Mouse (Mus musculus): ENCODE measurements around the gene Nsd1. TPM values are rescaled to one million over a fixed set of nuclear protein-coding genes. Genes with fewer than 3 reads are reported as not detected.

Nsd1 gene
- polyA plus RNA-seq, 1 experiment from 2014 or later, result 52.7 TPM

- peak overlapping the region; percentile 98 for H3K9ac ChIP-seq
- H3K4me1 ChIP-seq (replicated peaks), result peaks cover 32% of the 10 kb centered on the region
- peaks cover 26% of the 10 kb centered on the region for H3K36me3 ChIP-seq
- no peaks in the 10 kb centered on the region for H3K9me3 ChIP-seq (replicated peaks)
- under 1% methylated on average over 44 of the region's 93 CpGs for WGBS
- ATAC-seq (ENCODE audit: insufficient number of reproducible peaks, low FRiP score), result peak; percentile 82
- peak overlapping the region; percentile 80 for H3K4me2 ChIP-seq
- H3K4me3 ChIP-seq, result peak overlapping the region; percentile 92
- H3K27me3 ChIP-seq (replicated peaks), result no peaks in the 10 kb centered on the region
- peak overlapping the region; percentile 100 for H3K27ac ChIP-seq (ENCODE audit: poor library complexity, severe bottlenecking)
Observed at GRCm38 (mm10) chr13:55211221-55212010, 1.8 kb downstream of the Nsd1 start.

GRCm38 (mm10) chr13:55212011-55212360, 2.4 kb downstream of the Nsd1 start:
- Histone ChIP-seq H3K9ac (peak overlapping the region; percentile 98), H3K4me1 (replicated peaks) (peaks cover 35% of the 10 kb centered on the region), H3K4me3 (peak overlapping the region; percentile 92), H3K36me3 (peaks cover 30% of the 10 kb centered on the region), H3K27ac (ENCODE audit: poor library complexity, severe bottlenecking) (peak overlapping the region; percentile 100), H3K27me3 (replicated peaks) (no peaks in the 10 kb centered on the region), H3K9me3 (replicated peaks) (no peaks in the 10 kb centered on the region), H3K4me2 (peak overlapping the region; percentile 80)
- ATAC-seq (ENCODE audit: insufficient number of reproducible peaks, low FRiP score), result peak; percentile 42
- WGBS, result 2% methylated on average over 9 of the region's 32 CpGs

GRCm38 (mm10) chr13:55212361-55213137, 3.0 kb downstream of the Nsd1 start:
- under 1% methylated on average over 56 of the region's 58 CpGs for WGBS
- ATAC-seq (ENCODE audit: insufficient number of reproducible peaks, low FRiP score), result no peak
- Histone ChIP-seq H3K36me3 (peaks cover 35% of the 10 kb centered on the region), H3K27ac (ENCODE audit: poor library complexity, severe bottlenecking) (peak overlapping the region; percentile 100), H3K4me2 (peak overlapping the region; percentile 80), H3K27me3 (replicated peaks) (no peaks in the 10 kb centered on the region), H3K9ac (peak overlapping the region; percentile 98), H3K9me3 (replicated peaks) (no peaks in the 10 kb centered on the region), H3K4me3 (peak overlapping the region; percentile 92), H3K4me1 (replicated peaks) (peaks cover 35% of the 10 kb centered on the region)

- Histone ChIP-seq H3K9ac (peak overlapping the region; percentile 98), H3K27ac (ENCODE audit: poor library complexity, severe bottlenecking) (peak overlapping the region; percentile 100), H3K36me3 (peaks cover 42% of the 10 kb centered on the region), H3K4me2 (peak overlapping the region; percentile 80), H3K9me3 (replicated peaks) (no peaks in the 10 kb centered on the region), H3K4me1 (replicated peaks) (peaks cover 39% of the 10 kb centered on the region), H3K4me3 (peak overlapping the region; percentile 92), H3K27me3 (replicated peaks) (no peaks in the 10 kb centered on the region)
- no peak for ATAC-seq (ENCODE audit: insufficient number of reproducible peaks, low FRiP score)
- 61% methylated on average over 10 of the region's 10 CpGs for WGBS
Observed at GRCm38 (mm10) chr13:55213138-55213806, 3.7 kb downstream of the Nsd1 start.

- ATAC-seq (ENCODE audit: insufficient number of reproducible peaks, low FRiP score), result no peak
- Histone ChIP-seq H3K4me2 (no peak overlapping the region), H3K27ac (ENCODE audit: poor library complexity, severe bottlenecking) (no peak overlapping the region), H3K9me3 (replicated peaks) (no peaks in the 10 kb centered on the region), H3K4me1 (replicated peaks) (0 out of 2 replicates have a peak, but pooled peaks cover 5% of the 10 kb centered on the region), H3K4me3 (no peak overlapping the region), H3K27me3 (replicated peaks) (no peaks in the 10 kb centered on the region), H3K9ac (no peak overlapping the region), H3K36me3 (peaks cover 74% of the 10 kb centered on the region)
- 96% methylated on average over 3 of the region's 3 CpGs for WGBS
Observed at GRCm38 (mm10) chr13:55224364-55224763, 14.8 kb downstream of the Nsd1 start.

GRCm38 (mm10) chr13:55230701-55231100, 21.1 kb downstream of the Nsd1 start:
- Histone ChIP-seq H3K9ac (no peak overlapping the region), H3K9me3 (replicated peaks) (no peaks in the 10 kb centered on the region), H3K4me2 (no peak overlapping the region), H3K27me3 (replicated peaks) (no peaks in the 10 kb centered on the region), H3K4me1 (replicated peaks) (no peaks in the 10 kb centered on the region), H3K4me3 (no peak overlapping the region), H3K27ac (ENCODE audit: poor library complexity, severe bottlenecking) (no peak overlapping the region), H3K36me3 (peaks cover 73% of the 10 kb centered on the region)
- ATAC-seq (ENCODE audit: insufficient number of reproducible peaks, low FRiP score), result no peak
- WGBS, result 86% methylated on average over 1 of the region's 1 CpGs

- no peak for ATAC-seq (ENCODE audit: insufficient number of reproducible peaks, low FRiP score)
- H3K27me3 ChIP-seq (replicated peaks), result no peaks in the 10 kb centered on the region
- H3K4me3 ChIP-seq, result no peak overlapping the region
- no peak overlapping the region for H3K27ac ChIP-seq (ENCODE audit: poor library complexity, severe bottlenecking)
- H3K4me2 ChIP-seq, result no peak overlapping the region
- WGBS, result 66% methylated on average over 3 of the region's 3 CpGs
- H3K9me3 ChIP-seq (replicated peaks), result no peaks in the 10 kb centered on the region
- no peak overlapping the region for H3K9ac ChIP-seq
- peaks cover 82% of the 10 kb centered on the region for H3K36me3 ChIP-seq
- H3K4me1 ChIP-seq (replicated peaks), result peaks cover 10% of the 10 kb centered on the region
Observed at GRCm38 (mm10) chr13:55243205-55243604, 33.6 kb downstream of the Nsd1 start.

GRCm38 (mm10) chr13:55247293-55248030, 37.9 kb downstream of the Nsd1 start:
- ATAC-seq (ENCODE audit: insufficient number of reproducible peaks, low FRiP score), result no peak
- peaks cover 59% of the 10 kb centered on the region for H3K36me3 ChIP-seq

GRCm38 (mm10) chr13:55249246-55249645, 39.7 kb downstream of the Nsd1 start:
- H3K9ac ChIP-seq, result no peak overlapping the region
- peak; percentile 53; the same call in 1 of the 2 replicates for ATAC-seq (ENCODE audit: insufficient number of reproducible peaks, low FRiP score)
- H3K4me1 ChIP-seq (replicated peaks), result peaks cover 3% of the 10 kb centered on the region; the same call in 1 of the 2 replicates
- H3K9me3 ChIP-seq (replicated peaks), result no peaks in the 10 kb centered on the region
- H3K36me3 ChIP-seq, result peaks cover 54% of the 10 kb centered on the region
- H3K4me3 ChIP-seq, result no peak overlapping the region
- H3K27me3 ChIP-seq (replicated peaks), result no peaks in the 10 kb centered on the region
- no peak overlapping the region for H3K4me2 ChIP-seq
- H3K27ac ChIP-seq (ENCODE audit: poor library complexity, severe bottlenecking), result no peak overlapping the region
- WGBS, result 79% methylated on average over 4 of the region's 4 CpGs

More at GRCm38 (mm10) chr13:55247293-55248030, 37.9 kb downstream of the Nsd1 start:
- Histone ChIP-seq H3K27me3 (replicated peaks) (no peaks in the 10 kb centered on the region), H3K27ac (ENCODE audit: poor library complexity, severe bottlenecking) (no peak overlapping the region), H3K9me3 (replicated peaks) (no peaks in the 10 kb centered on the region), H3K4me1 (replicated peaks) (peaks cover 4% of the 10 kb centered on the region), H3K4me2 (no peak overlapping the region), H3K9ac (no peak overlapping the region), H3K4me3 (no peak overlapping the region)
- 86% methylated on average over 17 of the region's 17 CpGs for WGBS

- H3K9ac ChIP-seq, result no peak overlapping the region
- no peak overlapping the region for H3K4me3 ChIP-seq
- no peaks in the 10 kb centered on the region for H3K27me3 ChIP-seq (replicated peaks)
- H3K4me2 ChIP-seq, result no peak overlapping the region
- WGBS, result 90% methylated on average over 4 of the region's 4 CpGs
- no peak for ATAC-seq (ENCODE audit: insufficient number of reproducible peaks, low FRiP score)
- no peak overlapping the region for H3K27ac ChIP-seq (ENCODE audit: poor library complexity, severe bottlenecking)
- peaks cover 24% of the 10 kb centered on the region for H3K36me3 ChIP-seq
- H3K9me3 ChIP-seq (replicated peaks), result no peaks in the 10 kb centered on the region
- H3K4me1 ChIP-seq (replicated peaks), result peaks cover 2% of the 10 kb centered on the region; the same call in 1 of the 2 replicates
Observed at GRCm38 (mm10) chr13:55252820-55253219, 43.2 kb downstream of the Nsd1 start.

All from heart, embryonic 12.5 days (tissue).